Mouse (Mus musculus): Measurements from ENCODE around the gene Zdhhc22. TPM values are rescaled to one million over a fixed set of nuclear protein-coding genes. Genes with fewer than 3 reads are reported as not detected.

The Zdhhc22 gene
- not detected for total RNA-seq (2021)
- long read RNA-seq, experiment 1: 0 reads
- long read RNA-seq, experiment 2: 0 reads

DNA sequence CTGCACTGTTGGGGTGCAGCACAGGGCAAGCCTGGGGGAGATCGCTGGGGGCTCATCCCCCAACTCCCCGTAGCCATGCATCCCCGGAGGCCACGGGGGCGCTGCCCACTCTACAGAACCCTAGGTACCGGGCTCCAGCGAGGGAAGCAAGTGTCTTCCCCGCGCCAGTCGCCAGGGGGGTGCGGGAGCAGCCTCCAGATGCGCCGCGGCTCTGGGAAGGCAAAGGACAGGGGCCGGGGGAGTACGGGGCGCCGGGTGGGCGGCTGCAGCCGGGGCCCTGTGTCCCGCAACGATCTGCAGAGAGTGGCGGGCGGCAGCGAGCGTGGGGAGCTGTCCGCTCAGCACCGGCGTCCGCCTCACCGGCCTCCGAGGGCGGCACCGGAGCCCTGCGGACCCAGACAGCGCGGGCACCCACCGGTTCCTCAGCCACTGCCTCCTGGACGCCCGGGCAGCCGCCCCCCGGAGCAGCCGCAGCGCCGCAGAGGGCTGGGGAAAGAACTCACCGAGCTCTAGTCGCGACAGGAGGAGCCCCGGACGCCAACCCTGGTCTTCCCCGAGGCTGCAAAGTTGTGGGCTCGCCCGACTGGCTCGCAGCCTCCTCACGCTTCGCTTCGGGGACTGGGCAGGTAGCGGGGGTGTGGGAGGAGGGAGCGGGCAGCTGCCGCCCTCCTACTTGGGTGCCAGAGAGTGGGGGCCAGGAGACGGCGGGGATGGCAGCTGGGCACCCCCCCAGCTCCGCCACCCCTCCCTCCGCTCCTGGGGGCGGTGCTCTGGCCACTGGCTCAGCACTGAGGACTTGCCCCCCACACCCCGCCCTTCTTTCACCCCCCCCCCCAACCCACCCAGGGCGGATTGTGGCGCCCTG is at the start of gene Zdhhc22:
Gene Zdhhc22 (minus strand): TSS at position 541 of the 865 bp plus-strand sequence.
- no peak for DNase-seq
- intact Hi-C loops (cut with DNase I): loop anchor here (5.0 kb wide), 1 partner anchor 47 kb away; no protein-coding TSS in a partner anchor

DNA sequence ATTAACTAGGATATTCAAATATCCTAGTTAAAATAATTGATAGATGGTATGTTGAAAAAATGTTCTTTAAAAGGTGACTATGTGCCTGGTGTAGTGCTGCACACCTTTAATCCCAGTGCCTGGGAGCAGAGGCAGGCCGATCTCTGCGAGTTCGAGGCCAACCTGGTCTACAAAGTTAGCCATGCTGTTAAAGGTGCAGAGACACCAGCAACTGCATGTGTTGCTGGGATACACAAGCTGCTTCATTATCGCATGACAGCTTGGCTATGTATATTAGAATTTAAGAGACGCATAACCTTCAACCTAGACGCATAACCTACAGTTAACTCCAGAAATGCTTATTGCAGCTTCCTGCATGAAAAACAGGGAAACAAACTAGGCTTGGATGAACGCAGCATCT is 46.4 kb upstream of the Zdhhc22 start:
- DNase-seq: no peak
- intact Hi-C loops (cut with DNase I): loop anchor here (5.0 kb wide), 1 partner anchor 49 kb away; no protein-coding TSS in a partner anchor

DNA sequence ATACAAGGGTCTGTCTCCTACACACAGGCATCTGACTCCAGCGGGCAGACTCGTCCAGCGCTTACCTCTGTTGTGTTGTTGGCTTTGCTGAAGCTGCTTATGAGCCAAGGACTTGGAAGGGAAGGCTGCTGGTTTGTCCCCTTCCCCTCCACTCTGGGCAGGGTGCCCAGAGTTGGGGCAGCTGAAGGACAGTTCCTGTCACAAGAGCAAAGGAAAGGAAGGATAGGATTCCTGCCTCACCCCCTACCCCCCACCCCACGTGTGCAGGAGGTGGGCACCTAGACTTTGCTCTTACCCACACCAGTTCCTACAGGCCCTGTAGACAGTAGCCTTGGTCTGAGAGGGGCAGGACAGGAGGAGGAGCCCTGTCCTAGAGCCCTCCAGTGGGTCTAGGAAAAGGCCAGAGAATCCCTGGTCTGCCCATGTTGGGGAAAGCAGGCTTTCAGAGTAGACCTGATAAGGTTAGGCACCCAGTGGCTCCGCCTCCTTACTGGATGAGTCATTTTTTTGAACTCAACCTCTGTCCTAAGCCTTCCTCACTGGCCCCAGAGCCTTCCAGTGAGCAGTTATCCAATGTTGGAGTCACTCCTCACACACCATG is 41.0 kb upstream of the Zdhhc22 start:
- DNase-seq: no peak
- intact Hi-C loops (cut with DNase I): no loop called here

DNA sequence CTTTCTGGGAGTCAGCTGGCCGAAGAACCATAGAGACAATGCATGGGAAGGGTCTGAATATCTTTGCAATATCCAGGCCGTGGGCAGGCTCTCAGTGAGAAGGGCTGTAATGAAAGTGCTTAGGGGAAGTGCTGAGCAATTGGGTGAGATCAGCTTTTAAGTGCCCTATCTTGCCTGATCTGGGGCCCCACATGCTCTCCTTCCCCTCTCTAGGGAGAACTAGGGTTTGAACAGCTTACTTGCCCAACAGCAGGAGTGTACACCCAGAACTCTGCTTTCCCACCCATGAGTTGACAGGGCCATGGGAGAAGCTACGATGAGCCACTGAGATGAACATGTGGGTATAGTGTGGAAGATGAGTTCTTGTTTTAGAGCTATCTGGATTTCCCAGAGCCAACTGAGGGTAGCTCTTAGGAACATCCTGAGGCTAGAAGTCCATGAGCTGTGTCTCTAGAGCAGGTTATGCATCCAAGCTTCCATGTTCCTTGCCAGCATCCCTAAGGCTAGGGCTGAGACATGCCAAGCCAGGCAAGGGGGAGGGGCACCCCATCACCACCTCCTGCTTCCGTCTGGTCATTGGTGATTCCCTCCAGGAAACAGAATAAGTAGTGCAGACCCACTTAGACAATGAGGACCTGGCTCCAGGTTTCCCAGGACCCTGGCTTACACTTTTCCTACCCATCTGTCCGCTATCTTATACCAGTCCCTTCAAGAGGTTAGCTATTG is 39.2 kb upstream of the Zdhhc22 start:
- no peak for DNase-seq
- intact Hi-C loops (cut with DNase I): no loop called here

DNA sequence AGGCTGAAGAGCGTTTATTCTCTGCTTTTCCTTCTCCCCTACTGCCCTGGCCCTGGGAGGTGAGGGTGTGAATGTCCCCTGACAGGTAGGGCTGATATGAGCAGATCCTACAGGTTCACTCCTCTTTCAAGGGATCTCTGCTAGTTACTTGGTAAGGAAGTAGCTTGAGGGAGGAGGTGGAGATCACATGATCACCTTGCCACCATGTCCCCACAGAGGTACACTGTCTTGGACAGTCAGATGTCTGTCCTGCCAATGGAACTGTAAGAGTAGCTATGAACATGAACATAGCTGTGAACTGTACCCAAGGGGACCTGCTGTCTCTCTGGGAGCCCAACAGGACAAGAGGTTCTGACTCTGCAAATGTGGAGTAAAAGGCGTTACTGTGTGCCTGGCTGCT is 37.8 kb upstream of the Zdhhc22 start:
- DNase-seq: no peak
- intact Hi-C loops (cut with DNase I): no loop called here

DNA sequence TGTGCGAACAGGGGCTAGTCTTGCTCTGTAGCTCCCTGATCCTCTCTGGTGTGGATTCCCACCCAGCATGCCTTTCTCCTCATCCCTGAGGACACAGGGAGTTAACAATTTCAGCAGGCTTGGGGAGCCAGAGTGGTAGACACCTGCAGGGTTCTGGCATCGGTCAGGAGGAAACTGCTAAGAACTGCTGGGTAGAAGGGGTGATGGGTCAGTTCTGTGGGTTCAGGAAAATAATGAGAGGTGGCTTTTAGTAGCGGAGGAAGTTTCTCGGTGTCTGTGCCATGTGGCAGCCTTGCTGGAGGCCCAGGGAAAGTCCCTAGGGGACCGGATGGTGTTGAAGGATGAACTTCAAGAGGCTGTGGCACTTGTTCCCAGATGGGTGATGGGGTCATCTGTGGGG is 37.2 kb upstream of the Zdhhc22 start:
- intact Hi-C loops (cut with DNase I): no loop called here
- no peak for DNase-seq

DNA sequence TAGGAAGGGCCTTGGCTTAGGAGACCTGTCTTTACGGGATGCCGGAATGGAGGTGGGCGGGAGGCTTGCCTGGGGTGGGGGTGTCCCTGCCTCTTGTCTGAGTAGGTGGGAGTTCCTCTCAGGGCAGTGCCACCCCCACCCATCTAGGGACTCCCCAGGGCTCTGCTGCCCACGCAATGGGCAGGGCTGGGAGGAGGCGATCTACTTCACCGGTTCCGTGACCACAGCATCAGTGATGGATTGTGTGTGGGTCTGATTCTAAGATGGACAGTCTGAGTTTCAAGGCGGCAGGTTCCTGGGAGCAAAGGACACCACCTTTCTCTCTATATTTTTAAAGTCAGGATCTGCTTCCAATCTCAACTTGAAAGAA is 36.6 kb upstream of the Zdhhc22 start:
- intact Hi-C loops (cut with DNase I): no loop called here
- no peak for DNase-seq

DNA sequence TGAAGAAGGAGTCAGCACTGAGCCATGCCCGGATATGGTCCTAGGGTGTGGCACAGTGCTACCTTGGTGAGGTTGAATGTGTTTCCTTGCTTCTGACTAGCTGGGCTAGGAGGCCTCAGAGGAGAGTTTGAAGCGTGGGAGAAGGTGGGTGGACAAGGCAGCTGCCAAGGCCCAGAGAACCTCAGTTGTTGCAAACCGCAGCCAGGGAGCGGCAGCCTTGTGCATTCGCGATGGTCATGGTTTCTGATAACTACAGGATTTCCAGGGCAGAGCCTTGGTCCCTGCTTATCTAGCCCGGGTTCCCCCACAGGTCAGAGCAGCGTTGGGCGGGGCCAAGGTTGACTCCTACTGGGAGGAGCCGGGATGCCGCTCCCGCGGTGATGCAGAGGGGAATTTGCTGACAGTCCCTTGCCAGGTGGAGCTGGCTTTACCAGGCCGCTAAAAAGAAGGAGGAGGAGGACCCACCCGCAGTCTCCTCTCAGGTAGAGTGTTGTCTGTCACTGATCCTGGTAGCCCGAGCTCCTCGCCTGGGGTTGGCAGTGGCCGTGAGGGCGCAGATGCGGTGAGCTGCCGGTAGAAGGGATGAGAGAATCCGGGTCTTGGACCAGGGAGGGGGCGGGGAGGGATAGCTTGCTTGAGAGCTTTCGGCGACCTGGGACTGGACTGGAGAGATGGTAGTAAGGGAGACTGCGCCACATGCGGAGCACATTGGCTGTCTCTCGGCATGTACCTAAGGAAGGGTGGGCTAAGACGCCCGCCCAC is 36.1 kb upstream of the Zdhhc22 start:
- intact Hi-C loops (cut with DNase I): no loop called here
- DNase-seq: no peak

DNA sequence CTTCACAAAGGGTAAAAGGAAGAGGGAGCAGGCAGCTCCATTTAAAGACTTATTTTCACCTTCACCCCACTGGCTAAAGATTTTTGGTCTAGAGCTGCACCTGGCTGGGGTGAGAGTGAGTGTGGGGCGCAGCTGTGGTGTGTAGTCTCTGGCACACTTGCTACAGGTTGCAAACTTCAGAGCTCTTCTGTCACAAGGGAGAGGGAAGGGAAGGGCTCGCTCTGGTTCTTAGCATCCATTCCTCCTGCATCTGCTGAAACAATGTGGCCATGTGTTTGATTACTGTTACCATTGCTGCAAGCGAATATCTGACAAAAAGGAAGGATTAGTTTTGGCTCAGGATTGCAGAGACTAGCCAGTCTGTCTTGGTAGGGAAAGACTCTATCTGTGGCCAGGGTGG is 33.2 kb upstream of the Zdhhc22 start:
- no peak for DNase-seq
- intact Hi-C loops (cut with DNase I): no loop called here

DNA sequence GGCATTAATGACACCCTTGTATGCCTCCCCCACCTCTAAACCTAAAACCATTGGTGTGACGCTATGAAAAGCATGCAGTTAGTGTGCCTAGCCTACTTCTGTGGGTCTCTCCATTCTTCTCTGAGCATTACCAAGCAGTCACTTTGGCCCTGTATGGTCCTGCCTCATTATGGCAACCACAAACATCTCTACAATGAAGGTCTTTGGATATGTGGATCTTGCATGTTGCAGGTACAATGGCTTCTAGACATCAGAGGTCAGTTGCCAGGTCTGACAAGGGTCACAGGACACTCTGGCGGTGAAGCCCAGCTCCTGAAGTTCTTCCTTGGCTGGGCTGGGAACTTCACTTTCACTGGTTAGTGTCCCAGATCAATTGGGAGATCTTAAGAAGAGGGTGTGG is 31.8 kb upstream of the Zdhhc22 start:
- intact Hi-C loops (cut with DNase I): no loop called here

DNA sequence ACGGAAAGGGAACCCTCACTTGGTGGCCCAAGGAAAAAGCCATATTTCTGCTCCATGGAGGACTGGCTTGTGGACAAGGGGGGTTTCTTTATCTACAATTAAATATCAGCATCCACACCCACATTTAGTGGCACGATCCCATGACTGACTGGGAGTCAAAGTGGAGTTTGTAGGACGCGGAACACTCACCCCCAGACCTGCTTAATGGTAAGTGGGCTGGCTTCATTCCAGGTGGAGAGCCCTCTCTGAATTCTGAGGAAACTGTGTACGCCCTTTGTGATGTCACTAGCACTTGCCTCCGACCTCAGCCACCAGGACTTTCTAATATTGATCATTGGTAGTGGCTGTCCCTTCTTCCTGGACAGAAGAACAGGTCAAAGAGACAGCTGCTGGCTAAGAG is 30.8 kb upstream of the Zdhhc22 start, which contains the start of gene Tmem63c:
Gene Tmem63c (plus strand): TSS at position 301 of the 400 bp plus-strand sequence.
- intact Hi-C loops (cut with DNase I): no loop called here
- DNase-seq: no peak

More for the DNA sequence above, 31.8 kb upstream of the Zdhhc22 start:
- no peak for DNase-seq

DNA sequence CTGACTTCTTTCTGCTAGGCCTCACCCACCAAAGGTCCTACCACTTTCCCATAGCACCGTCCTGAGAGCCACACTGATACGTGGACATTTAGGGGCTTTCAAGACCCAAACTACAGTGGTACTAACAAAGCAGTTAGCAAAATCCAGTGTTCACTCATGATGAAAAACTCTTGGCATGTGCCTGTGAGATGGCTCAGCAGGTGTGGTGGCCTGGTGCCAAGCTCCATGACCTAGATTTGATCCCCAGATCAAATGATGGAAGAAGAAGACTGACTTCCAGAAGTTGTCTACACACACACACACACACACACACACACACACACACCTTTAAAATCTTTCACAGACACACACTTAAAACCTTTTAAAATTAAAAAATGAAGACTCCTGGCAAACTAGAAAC is 28.5 kb upstream of the Zdhhc22 start:
- intact Hi-C loops (cut with DNase I): no loop called here
- DNase-seq: no peak

DNA sequence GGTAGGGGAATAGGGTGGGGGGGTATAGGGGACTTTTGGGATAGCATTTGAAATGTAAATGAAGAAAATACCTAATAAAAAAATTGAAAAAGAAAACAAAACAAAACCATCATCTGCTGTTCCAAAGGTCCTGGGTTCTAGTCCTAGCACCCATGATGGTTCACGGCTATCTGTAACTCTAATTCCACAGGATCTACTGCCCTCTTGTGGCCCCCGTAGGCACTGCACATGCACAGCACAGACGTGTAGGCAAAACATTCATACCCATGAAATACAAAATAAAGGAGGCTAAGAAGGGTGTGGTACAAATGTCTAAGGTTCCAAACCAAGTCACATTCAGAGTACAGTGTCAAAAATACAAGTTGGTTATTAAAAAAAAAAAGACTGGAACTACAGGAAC is 26.8 kb upstream of the Zdhhc22 start:
- intact Hi-C loops (cut with DNase I): no loop called here
- no peak for DNase-seq

DNA sequence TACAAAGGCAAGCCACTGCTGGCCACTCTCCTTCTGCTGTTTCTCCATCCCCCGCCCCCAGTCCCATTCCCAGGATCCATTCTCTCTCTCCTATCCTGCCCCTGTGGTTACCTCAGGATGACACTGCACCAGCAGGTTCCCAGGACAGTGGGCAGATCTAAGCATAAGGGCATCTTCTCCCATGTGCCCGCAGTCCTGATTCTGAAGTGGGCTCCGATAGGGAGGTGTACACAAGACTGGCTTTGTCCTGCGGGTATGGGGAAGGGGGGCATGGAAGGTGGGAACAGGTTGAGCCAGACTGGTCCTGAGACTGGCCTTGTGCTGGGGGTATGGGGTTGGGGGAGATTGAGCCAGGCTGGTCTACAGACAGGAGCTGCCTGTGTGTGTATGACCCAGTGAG is 14.4 kb upstream of the Zdhhc22 start:
- intact Hi-C loops (cut with DNase I): no loop called here
- no peak for DNase-seq

DNA sequence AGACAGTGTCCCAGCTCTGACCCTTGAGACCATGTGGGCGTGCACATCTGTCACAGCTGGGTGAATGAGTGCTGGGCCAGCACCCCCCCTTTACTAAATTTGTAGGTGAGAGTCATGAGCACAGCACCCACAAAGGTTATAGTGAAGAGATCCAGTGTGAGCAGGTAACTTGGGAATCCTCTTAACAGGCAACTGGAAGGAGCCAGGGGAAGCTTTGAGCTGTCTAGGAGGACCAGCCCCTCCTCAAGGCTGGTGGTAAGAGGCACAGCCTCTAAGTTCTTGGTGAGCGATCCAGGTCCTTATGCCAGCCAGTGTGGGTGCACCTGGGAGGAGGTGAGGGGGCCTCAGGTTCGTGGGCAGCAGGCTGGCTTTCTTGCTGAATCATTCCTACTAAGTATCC is 13.4 kb upstream of the Zdhhc22 start:
- DNase-seq: no peak
- intact Hi-C loops (cut with DNase I): loop anchor here (2.0 kb wide), 1 partner anchor 49 kb away; no protein-coding TSS in a partner anchor

DNA sequence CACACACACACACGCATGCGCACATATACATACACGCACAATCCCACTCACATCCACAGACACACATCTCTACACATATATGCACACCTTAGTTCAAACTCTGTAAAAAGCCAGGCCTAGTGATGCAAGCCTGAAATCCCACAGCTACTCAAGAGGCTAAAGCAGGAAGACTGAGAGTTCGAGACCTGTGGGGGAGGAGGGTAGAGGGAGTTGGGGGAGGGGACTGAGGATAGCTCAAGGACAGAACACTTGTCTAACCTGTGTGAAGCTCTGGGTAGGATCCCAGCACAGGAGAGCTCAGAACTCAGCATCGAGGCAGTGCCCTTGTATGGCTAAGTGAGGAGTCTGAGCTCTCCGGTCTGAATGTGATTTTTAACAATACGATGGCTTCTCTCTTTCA is 12.6 kb upstream of the Zdhhc22 start:
- intact Hi-C loops (cut with DNase I): loop anchor here (2.0 kb wide), 1 partner anchor 50 kb away; no protein-coding TSS in a partner anchor
- no peak for DNase-seq

DNA sequence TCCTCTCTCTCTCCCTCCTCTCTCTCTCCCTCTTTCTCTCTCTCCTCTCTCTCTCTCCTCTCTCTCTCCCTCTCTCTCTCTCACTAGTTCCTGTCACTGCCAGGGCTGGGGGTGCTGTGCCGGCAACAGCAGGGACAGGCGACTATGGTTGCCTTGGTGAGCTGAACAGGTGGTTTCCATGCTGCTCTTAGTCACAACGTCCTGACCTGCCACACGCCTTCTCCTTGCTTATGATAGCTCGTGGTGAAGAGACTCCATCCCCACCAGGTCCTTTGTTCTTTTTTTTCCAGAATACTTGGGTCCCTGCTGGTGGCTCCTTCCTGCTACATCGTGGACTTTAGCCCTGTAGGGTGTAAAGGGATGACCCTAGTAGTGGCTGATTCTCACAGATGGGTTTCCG is 12.0 kb upstream of the Zdhhc22 start:
- intact Hi-C loops (cut with DNase I): loop anchor here (2.0 kb wide), 1 partner anchor 51 kb away; no protein-coding TSS in a partner anchor

DNA sequence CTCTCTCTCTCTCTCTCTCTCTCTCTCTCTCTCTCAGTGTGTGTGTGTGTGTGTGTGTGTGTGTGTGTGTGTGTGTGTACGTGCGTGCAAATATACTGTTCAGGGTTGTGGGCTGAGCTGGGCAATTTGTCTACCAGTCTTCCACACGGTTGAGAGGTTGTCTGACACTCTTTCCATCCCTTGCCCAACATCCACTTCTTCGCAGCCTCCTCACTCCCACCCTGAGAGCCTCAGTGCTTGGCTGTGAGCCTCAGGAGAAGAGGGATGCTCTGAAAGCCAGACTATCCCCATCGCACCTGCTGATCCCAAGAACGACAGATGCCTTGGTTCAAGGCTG is 10.6 kb upstream of the Zdhhc22 start:
- DNase-seq: no peak
- intact Hi-C loops (cut with DNase I): no loop called here

More for the DNA sequence above, 12.0 kb upstream of the Zdhhc22 start:
- DNase-seq: no peak

DNA sequence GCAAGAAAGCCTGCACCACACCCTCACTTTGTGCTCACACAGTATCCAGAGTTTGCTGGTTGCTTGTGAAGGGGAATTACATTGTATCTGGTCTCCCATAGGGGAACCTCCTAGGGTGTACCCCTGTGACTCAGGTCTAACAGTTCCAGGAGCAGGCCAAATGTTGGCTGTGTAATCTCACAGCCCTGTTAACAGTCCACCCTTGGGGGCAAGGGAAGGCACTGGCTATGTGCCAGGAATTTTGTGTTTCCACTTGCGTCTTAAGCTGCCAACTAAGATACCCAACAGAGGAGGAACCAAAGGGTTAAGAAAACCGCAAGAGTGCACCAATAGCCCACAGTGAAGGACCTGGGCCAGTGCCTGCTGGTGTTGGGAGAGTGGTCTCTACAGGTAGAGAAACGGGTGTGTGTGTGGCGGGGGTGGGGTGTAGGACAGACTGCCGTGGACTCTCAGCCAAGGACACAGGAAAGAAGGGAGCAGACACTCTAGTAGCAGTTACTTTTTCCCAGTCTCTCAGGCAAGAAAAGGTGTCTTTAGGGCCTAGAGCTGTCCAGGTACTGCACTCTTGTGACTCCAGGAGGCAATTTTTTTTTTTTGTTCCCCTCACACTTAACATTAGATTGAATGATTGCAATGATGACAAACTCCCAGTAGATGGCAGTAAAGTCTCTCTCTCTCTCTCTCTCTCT is 10.1 kb upstream of the Zdhhc22 start:
- intact Hi-C loops (cut with DNase I): no loop called here
- no peak for DNase-seq

DNA sequence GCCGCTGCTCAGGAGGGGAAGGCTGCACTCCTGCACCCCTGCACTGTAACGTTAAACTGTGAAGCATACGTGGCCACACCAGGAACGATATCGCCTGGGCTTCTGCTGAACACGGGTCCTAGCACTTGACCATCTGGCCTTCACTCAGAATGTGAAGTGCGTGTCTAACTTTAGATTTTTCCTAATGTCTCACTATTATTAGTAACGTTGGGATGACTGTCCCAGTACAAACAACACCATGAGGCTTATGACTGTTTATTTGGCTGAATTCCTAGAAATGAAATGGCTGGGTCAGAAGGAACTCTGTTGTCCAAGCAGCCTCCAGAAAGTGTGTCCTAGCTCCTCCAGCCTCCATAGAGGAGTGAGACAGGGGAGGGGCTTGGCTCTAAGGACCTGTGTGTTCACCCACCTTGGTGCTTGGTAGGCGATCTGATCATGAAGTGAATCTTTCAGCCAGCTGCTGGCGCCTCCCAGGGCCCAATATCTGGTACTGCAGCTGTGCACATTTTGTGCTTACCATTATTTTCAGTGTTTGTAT is 9.1 kb upstream of the Zdhhc22 start:
- DNase-seq: no peak
- intact Hi-C loops (cut with DNase I): no loop called here
